Mouse (Mus musculus) cerebellum, postnatal 4 days (tissue): ENCODE measurements around the gene Gm11214.

Experiments used
- DNase-seq, 2 experiments: peaks; one replicate each; pipeline ENCODE4 v3.0.0; 2022; ENCODE audit warnings: low spot score in 2 of 2, mixed read lengths in 1 of 2

Gm11214 gene

GRCm38 (mm10) chr4:63663279-63663678 is at the start of gene Gm11214:
Gm11214 (minus strand) TSS chr4:63663379.
- DNase-seq = no peak

DNA sequence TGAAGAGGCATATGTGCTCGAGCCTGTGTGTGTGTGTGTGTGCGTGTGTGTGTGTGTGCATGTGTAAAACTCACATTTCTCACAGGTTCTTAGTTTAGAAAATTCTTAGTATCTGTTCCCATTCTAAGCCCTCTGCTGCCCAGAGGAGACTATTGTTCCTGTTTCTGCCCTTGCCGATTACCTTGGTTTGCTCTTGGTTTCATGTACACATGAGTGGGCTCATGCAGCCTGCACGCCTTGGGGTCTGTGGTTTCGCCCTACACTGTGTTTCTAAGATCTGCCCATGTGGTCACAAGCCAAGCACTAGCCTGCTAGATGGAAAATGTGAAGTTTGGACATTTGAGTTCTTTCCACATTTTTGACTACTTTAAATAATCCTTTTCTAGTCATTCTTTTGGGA is 48.7 kb upstream of the Gm11214 start:
- no peak for DNase-seq

GRCm38 (mm10) chr4:63710431-63711220 is 47.4 kb upstream of the Gm11214 start:
- DNase-seq = no peak

DNA sequence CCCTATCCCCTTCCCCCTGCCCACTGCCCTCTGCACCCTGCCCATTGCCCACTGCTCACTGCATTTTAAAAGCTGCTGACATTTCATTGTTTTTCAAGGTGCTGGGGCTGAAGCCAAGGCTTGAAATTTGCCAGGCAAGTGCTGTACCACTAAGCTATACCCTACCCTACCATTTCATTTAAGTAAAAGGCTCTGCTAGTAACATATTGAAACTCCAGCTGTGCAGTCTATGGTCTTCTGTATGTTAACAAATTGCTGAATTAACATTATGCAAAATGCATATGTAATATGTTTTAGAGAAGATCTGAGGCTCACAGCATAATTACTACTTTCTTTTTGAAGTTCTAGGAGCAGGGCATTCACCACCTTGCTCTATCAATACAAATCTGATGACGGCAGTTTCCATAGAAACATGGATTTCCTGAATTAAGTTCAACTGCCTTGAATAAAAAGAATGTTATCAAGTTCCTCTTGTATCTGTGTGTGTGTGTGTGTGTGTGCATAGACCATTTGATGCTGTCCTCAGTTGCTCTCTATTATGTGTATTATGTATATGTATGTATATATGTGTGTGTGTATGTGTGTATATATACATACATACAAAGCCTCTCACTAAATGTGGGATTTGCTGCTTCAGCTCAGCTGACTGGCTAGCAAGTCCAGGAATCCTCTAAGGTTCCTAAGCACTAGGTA is 43.2 kb upstream of the Gm11214 start:
- no peak for DNase-seq

DNA sequence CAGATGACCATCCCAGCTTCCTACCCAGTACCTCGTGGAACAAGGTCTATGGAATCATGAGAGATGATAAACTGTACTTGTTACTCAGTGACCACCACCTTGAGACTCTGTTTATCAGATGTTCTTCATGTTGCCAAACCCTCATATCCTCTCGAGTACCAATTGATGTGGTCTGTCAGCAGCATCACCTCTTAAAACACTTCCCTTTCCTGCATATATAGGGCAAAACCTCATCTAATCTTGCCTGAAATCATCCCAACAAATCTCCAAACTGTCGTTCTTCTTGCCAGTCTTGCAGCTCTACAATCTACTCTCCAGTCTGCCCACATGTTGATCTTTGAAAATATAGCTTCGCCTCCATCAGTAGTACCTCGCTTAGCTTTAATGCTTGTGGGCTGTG is 41.1 kb upstream of the Gm11214 start:
- no peak for DNase-seq

DNA sequence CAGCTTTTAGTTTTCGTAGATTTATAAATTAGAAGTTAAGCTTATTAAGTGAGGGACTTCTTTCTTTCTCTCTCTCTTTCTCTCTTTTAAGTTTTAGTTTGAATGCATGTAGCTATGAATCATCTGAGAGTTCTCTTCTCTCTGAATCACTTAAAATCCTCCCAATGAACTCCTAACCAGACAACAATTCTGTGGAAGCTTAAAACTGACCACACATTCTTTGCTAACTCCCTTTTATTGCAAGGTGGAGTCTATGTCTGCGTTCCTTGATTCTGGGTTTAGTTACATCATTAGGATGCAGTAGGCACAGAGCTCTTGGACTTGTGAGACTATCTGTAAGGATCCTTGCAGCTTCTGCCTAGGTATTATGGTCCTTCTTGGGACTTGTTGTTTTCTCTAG is 40.5 kb upstream of the Gm11214 start:
- DNase-seq = no peak

DNA sequence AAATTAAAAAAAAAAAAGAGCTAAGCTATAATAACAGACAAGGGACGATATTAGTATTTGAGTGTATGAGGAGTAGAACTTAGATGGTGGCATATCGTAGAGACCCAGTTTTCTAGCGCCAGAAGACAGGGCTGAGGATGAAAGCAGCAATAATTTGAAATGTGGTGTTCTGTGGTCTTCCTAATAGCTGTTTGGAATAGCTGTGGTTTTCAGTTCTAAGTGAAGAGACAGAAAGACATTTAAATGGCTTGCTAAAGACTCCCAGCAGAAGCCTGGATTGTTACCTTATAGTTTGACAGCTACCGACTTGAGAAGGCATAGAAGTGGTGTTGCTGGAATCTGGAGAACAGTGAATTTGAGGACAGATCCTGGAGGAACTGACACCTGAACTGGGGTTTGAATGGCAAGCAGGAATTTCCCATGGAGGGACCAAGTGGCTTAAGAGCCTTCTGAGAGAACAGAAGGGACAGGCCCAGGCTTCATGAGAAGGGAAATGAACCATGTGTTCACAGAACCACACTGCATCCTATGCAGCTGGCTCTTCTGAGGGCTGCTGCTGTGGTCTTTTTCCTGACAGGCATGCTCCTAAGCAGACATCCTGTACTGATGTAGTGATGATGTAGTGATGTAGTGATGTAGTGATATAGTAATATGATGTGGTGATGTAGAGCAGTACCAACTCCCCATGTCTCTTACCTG is 39.0 kb upstream of the Gm11214 start:
- DNase-seq = no peak

- no peak for DNase-seq
Observed at GRCm38 (mm10) chr4:63699749-63700148, 36.6 kb upstream of the Gm11214 start.

- no peak for DNase-seq
Observed at GRCm38 (mm10) chr4:63696921-63697320, 33.7 kb upstream of the Gm11214 start.

DNA sequence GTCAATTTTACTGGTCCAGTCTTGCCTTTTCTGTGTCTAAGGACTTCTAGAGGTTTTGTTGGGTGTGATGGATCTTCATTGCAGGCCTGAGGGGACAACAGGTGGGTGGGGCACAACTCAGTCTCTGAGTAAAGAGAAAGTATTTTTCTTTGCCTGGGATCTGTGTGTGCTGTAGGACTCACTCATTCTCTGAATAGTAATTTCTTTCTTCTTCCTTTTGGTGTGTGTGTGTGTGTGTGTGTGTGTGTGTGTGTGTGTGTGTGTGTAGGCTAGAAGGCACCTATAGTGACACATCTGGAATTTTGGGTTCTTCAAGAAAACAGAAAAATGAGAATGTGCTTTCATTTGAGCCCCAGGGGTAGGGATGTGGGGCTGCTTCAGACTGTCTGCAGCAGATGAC is 29.2 kb upstream of the Gm11214 start:
- DNase-seq = no peak

- DNase-seq = no peak
Observed at GRCm38 (mm10) chr4:63687429-63687828, 24.2 kb upstream of the Gm11214 start.

GRCm38 (mm10) chr4:63686157-63686556 is 23.0 kb upstream of the Gm11214 start:
- peak in 1 of 2 experiments; percentile 7 for DNase-seq

DNA sequence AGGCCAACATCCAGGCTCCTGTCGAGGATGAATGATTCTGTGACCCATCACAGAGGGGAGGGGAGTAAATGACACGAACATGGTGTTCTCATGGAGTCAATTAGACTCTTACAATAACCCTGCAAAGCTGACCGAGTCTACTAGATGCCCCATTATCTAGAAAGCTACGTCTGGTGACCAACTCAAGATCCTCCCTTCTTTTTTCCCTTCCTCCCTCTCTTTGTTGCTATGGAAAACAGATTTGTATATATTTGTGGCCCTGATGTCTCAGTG is 22.0 kb upstream of the Gm11214 start:
- no peak for DNase-seq

GRCm38 (mm10) chr4:63684412-63685252 is 21.5 kb upstream of the Gm11214 start:
- DNase-seq = no peak

- DNase-seq = no peak
Observed at GRCm38 (mm10) chr4:63683716-63684115, 20.5 kb upstream of the Gm11214 start.

- no peak for DNase-seq
Observed at GRCm38 (mm10) chr4:63683056-63683455, 19.9 kb upstream of the Gm11214 start.

GRCm38 (mm10) chr4:63682441-63682840 is 19.3 kb upstream of the Gm11214 start:
- no peak for DNase-seq

DNA sequence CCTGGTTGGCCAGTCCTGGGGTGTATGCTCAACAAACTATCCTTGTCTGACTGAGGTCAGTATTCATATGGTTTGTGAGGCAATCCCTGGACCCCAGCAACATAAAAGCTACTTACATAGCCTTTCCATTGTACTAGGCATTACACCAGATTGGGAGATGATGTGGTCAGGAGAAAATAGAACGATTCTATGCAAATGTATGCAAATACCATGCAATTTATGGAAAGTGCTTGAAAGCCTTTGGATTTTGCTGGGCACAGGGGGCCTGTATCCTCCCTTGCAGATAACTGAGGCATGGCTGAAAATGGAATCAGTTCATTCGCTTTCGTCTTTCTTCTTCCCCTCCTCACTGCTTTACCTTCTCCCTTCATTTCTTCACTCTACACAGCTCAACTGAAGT is 18.4 kb upstream of the Gm11214 start:
- no peak for DNase-seq

- DNase-seq = no peak
Observed at GRCm38 (mm10) chr4:63675128-63675527, 11.9 kb upstream of the Gm11214 start.

DNA sequence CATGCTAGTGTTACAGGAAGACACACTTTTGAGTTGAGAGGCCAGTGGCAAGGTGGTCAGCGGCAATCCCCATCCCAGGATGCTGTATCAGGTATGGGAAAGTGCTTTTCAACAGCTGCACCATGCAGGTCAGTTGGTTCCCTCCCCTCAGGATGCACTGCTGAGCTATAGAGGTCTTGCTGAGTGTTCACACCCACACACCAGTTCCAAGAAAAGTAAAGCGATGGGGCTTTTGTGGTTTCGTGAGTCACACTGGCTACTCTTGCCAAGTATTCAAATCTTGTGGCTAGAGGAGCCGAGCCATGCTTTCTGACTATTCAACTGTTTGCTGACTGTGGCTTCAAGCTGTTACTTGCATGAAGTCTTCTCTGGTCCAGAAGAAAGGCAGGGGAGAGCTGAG is 5.1 kb upstream of the Gm11214 start:
- no peak for DNase-seq

DNA sequence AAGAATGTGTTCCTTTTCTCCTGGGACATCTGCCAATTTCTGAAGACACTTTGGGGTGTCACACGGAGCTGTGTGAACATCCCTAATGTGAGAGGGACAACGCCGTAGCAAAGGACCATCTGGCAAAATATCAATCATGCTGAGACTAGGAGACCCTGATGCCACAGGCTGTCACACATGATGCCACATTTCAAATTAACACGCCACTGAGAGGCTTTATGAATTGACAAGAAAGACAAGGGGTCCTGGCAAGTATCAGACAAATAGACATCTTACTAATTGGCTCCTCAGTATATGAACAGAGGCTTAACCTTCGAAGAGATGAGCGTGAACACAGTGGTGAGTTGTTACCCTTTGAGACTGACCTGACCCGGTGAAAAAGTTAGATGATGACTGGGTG is 2.6 kb upstream of the Gm11214 start:
- peak in 1 of 2 experiments; percentile 7 for DNase-seq

GRCm38 (mm10) chr4:63661857-63662256 is 1.3 kb downstream of the Gm11214 start:
- no peak for DNase-seq
